Mouse (Mus musculus): ENCODE results near the gene Kcnj9. TPM values are rescaled to one million over a fixed set of nuclear protein-coding genes. Genes with fewer than 3 reads are reported as not detected.
A peak's percentile ranks its signal among the peaks of the same experiment; 100 is the strongest.

Kcnj9 gene
- polyA plus RNA-seq, 1 experiment from 2014 or later = 0.28 TPM

- peaks cover 27% of the 10 kb centered on the region for H3K27me3 ChIP-seq
- no peak overlapping the region for H3K4me2 ChIP-seq (replicated peaks)
- peak; percentile 53; the same call in 1 of the 2 replicates for ATAC-seq (ENCODE audit: insufficient number of reproducible peaks, low FRiP score, low TSS enrichment, low read depth)
- WGBS = 8% methylated on average over 19 of the region's 19 CpGs
- H3K9me3 ChIP-seq (replicated peaks) = no peaks in the 10 kb centered on the region
- H3K36me3 ChIP-seq = no peaks in the 10 kb centered on the region
- H3K9ac ChIP-seq = no peak overlapping the region
- H3K4me1 ChIP-seq = peaks cover 12% of the 10 kb centered on the region
- H3K4me3 ChIP-seq (replicated peaks) = no peak overlapping the region
- no peak overlapping the region for H3K27ac ChIP-seq (replicated peaks)
These were observed 21.0 kb upstream of the Kcnj9 start for GRCm38 (mm10) chr1:172349916-172350812.

DNA sequence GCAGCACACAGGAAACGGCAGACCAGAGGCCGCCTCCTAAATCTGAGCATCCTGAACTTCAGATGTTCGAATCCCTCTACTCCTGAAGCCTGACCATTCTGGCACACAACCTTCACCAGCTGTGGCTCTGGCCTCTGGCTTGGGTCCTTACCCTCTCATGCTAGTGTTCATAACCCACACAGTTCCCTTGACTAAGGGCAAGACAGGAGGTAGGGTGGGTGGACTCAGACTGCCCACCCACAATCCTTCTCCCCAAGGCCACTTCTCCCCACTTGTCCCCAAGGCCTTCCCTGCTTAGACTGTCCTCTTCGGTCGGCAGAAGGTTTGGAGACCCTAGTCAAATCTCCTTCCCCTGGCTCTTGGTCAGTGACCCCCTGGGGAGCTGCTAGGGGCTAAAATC lies 20.4 kb upstream of the Kcnj9 start:
- H3K9me3 ChIP-seq (replicated peaks) = no peaks in the 10 kb centered on the region
- 52% methylated on average over 5 of the region's 5 CpGs for WGBS
- H3K36me3 ChIP-seq = no peaks in the 10 kb centered on the region
- no peak overlapping the region for H3K4me3 ChIP-seq (replicated peaks)
- no peak overlapping the region for H3K4me2 ChIP-seq (replicated peaks)
- H3K9ac ChIP-seq = no peak overlapping the region
- ATAC-seq (ENCODE audit: insufficient number of reproducible peaks, low FRiP score, low TSS enrichment, low read depth) = no peak
- H3K27me3 ChIP-seq = peaks cover 27% of the 10 kb centered on the region
- peaks cover 12% of the 10 kb centered on the region for H3K4me1 ChIP-seq
- H3K27ac ChIP-seq (replicated peaks) = no peak overlapping the region

- 85% methylated on average over 12 of the region's 12 CpGs for WGBS
- no peaks in the 10 kb centered on the region for H3K36me3 ChIP-seq
- H3K27me3 ChIP-seq = peaks cover 29% of the 10 kb centered on the region
- ATAC-seq (ENCODE audit: insufficient number of reproducible peaks, low FRiP score, low TSS enrichment, low read depth) = no peak
- no peak overlapping the region for H3K4me3 ChIP-seq (replicated peaks)
- no peak overlapping the region for H3K4me2 ChIP-seq (replicated peaks)
- no peaks in the 10 kb centered on the region for H3K9me3 ChIP-seq (replicated peaks)
- H3K9ac ChIP-seq = no peak overlapping the region
- H3K27ac ChIP-seq (replicated peaks) = no peak overlapping the region
- peaks cover 12% of the 10 kb centered on the region for H3K4me1 ChIP-seq
These were observed 18.3 kb upstream of the Kcnj9 start for GRCm38 (mm10) chr1:172347382-172347781.

- WGBS = 78% methylated on average over 10 of the region's 10 CpGs
These were observed 17.6 kb upstream of the Kcnj9 start for GRCm38 (mm10) chr1:172346707-172347106.

DNA sequence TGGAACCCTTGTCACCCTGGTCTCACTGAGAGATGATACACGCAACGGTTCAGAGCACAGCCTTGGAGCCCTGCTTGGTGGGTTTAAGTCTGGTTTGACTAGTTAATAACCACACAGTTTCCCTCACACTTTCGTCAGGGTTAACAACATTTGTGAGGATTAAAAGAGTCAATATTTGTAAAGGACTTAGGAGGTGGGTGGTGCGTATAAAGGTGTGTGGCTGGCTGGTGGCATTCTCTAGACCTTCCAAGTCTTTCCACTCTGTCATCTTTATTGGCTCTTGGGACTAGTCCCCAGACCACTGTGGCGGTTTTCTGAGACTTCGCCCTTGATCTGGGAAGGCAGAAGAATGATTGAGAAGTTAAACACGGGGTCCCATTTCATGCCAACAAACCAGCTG lies 15.7 kb upstream of the Kcnj9 start:
- no peak overlapping the region for H3K9ac ChIP-seq
- H3K27ac ChIP-seq (replicated peaks) = no peak overlapping the region
- no peaks in the 10 kb centered on the region for H3K9me3 ChIP-seq (replicated peaks)
- peaks cover 12% of the 10 kb centered on the region for H3K4me1 ChIP-seq
- peaks cover 31% of the 10 kb centered on the region for H3K27me3 ChIP-seq
- no peaks in the 10 kb centered on the region for H3K36me3 ChIP-seq
- no peak overlapping the region for H3K4me3 ChIP-seq (replicated peaks)
- WGBS = 71% methylated on average over 7 of the region's 7 CpGs
- H3K4me2 ChIP-seq (replicated peaks) = no peak overlapping the region
- no peak for ATAC-seq (ENCODE audit: insufficient number of reproducible peaks, low FRiP score, low TSS enrichment, low read depth)

More at GRCm38 (mm10) chr1:172346707-172347106, 17.6 kb upstream of the Kcnj9 start:
- Histone ChIP-seq H3K27me3 (peaks cover 33% of the 10 kb centered on the region), H3K36me3 (no peaks in the 10 kb centered on the region), H3K27ac (replicated peaks) (no peak overlapping the region), H3K4me3 (replicated peaks) (no peak overlapping the region), H3K9ac (no peak overlapping the region), H3K4me1 (peaks cover 12% of the 10 kb centered on the region), H3K9me3 (replicated peaks) (no peaks in the 10 kb centered on the region), H3K4me2 (replicated peaks) (no peak overlapping the region)
- no peak for ATAC-seq (ENCODE audit: insufficient number of reproducible peaks, low FRiP score, low TSS enrichment, low read depth)

DNA sequence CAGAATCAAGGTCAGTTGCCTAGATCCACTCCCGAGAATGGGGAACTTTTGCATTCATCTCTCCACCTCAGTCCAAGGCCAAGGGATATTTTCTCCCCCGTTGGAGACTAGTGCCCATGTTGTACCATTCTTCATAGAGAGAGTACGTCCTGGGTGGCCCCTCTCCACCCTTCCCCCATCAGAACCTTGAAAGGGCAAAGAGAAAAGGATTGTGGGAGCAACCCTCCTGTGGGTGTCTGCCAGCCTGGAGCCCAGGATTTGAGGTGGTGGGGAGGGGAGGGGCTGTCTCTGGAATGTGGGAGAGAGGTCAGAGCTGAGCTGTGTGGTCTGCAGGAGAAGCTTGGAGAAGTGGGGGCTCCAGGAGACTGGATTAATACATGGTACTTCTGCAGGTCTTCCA lies 14.8 kb upstream of the Kcnj9 start:
- Histone ChIP-seq H3K9me3 (replicated peaks) (no peaks in the 10 kb centered on the region), H3K4me2 (replicated peaks) (no peak overlapping the region), H3K27me3 (peaks cover 33% of the 10 kb centered on the region), H3K9ac (no peak overlapping the region), H3K27ac (replicated peaks) (no peak overlapping the region), H3K36me3 (no peaks in the 10 kb centered on the region), H3K4me3 (replicated peaks) (no peak overlapping the region), H3K4me1 (peaks cover 10% of the 10 kb centered on the region)
- 49% methylated on average over 3 of the region's 3 CpGs for WGBS
- no peak for ATAC-seq (ENCODE audit: insufficient number of reproducible peaks, low FRiP score, low TSS enrichment, low read depth)

DNA sequence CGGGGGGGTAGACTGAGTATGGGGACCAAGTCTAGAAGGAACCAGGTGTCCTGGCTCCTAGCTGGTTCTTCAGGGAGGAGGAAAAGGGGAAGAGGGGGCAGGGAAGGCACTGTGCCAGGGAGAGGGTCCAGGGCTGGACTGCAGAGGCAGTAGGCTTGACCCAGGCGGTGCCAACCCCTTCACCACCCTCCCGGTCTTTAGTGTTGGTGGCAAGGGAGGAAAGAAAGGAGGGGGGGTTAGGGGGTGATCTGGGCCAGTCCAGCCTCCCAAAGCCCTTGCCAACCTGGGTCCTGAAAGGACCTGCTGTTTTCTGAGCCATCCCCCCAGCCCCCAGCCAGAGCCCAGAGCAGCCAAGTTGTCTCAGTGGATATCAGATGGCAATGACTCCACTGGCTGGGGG lies 13.6 kb upstream of the Kcnj9 start:
- Histone ChIP-seq H3K36me3 (no peaks in the 10 kb centered on the region), H3K4me3 (replicated peaks) (no peak overlapping the region), H3K27me3 (peaks cover 41% of the 10 kb centered on the region), H3K4me1 (peaks cover 10% of the 10 kb centered on the region), H3K9me3 (replicated peaks) (no peaks in the 10 kb centered on the region), H3K4me2 (replicated peaks) (no peak overlapping the region), H3K9ac (no peak overlapping the region), H3K27ac (replicated peaks) (no peak overlapping the region)
- WGBS = 96% methylated on average over 3 of the region's 3 CpGs
- ATAC-seq (ENCODE audit: insufficient number of reproducible peaks, low FRiP score, low TSS enrichment, low read depth) = 0 out of 2 replicates have a peak, but pooled peaks have one; percentile 20

- Histone ChIP-seq H3K9me3 (replicated peaks) (no peaks in the 10 kb centered on the region), H3K36me3 (no peaks in the 10 kb centered on the region), H3K27ac (replicated peaks) (no peak overlapping the region), H3K4me2 (replicated peaks) (peak overlapping the region; percentile 63), H3K4me1 (peaks cover 10% of the 10 kb centered on the region), H3K9ac (no peak overlapping the region), H3K27me3 (peaks cover 43% of the 10 kb centered on the region), H3K4me3 (replicated peaks) (peak overlapping the region; percentile 41)
- no peak for ATAC-seq (ENCODE audit: insufficient number of reproducible peaks, low FRiP score, low TSS enrichment, low read depth)
- WGBS = 23% methylated on average over 10 of the region's 10 CpGs
These were observed 12.3 kb upstream of the Kcnj9 start for GRCm38 (mm10) chr1:172341386-172341785.

DNA sequence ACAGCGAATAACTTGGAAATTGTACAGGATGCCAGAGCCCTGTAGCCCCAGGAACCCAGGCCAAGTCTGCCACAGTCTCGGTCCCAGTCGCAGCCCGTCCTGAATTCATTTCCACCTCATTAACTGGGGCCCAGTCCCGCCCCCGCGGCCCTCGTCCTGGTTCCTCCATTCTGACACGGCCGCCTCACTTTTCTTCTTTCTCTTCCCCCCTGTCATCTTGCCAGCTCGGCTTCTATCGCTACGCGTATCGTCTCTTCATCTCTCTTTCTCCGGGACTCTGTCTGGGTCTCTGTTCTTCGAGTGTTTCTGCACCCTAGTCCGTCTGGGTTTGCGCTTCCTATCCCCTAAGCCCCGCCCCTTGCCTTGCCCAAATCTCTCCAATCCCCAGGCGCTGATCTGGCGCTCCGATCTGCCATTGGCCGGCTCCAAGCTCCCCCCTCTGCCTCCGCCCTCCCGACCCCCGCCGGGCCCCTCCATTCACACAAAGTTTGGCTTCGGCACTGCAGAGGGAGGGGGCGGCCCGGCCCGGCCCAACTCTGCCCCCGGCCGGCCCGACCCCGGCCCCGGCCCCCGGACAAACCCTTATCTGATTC lies 11.7 kb upstream of the Kcnj9 start, which contains the start of gene Kcnj10:
Gene Kcnj10, plus strand, starts transcription at position 482 of the 593 bp plus-strand sequence.
- no peaks in the 10 kb centered on the region for H3K36me3 ChIP-seq
- no peak within 1 kb of the TSS for H3K9ac ChIP-seq
- H3K27ac ChIP-seq (replicated peaks) = no peak within 1 kb of the TSS
- H3K4me2 ChIP-seq (replicated peaks) = peak within 1 kb of the TSS; percentile 63
- no peaks in the 10 kb centered on the region for H3K9me3 ChIP-seq (replicated peaks)
- WGBS = 2% methylated on average over 34 of the region's 38 CpGs
- H3K27me3 ChIP-seq = peaks cover 44% of the 10 kb centered on the region
- ATAC-seq (ENCODE audit: insufficient number of reproducible peaks, low FRiP score, low TSS enrichment, low read depth) = peak; percentile 79
- peak within 1 kb of the TSS; percentile 41 for H3K4me3 ChIP-seq (replicated peaks)
- H3K4me1 ChIP-seq = peaks cover 10% of the 10 kb centered on the region

GRCm38 (mm10) chr1:172337411-172338185 lies 8.5 kb upstream of the Kcnj9 start:
- no peak overlapping the region for H3K4me3 ChIP-seq (replicated peaks)
- 23% methylated on average over 2 of the region's 2 CpGs for WGBS
- peaks cover 55% of the 10 kb centered on the region for H3K27me3 ChIP-seq

DNA sequence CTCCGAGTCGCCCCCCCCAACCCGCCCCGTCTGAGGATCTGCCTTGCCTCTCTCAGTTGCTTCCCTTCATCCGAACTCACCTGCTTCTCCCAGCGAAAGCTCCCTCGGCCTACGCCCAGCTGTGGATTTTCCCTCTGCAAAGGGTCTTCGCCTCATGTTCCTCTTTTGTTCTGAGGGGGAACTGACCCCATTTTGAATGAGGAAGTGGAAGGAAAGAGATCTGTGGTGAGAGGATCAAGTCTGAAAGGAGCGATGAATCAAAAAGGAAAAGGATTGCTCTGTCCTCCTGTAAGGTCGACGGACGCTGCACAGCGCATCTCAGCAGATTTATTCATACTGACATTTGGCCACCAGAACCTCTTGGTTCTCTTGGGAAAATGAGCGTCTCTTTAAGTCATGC lies 6.7 kb upstream of the Kcnj9 start:
- ATAC-seq (ENCODE audit: insufficient number of reproducible peaks, low FRiP score, low TSS enrichment, low read depth) = no peak
- Histone ChIP-seq H3K36me3 (no peaks in the 10 kb centered on the region), H3K4me3 (replicated peaks) (no peak overlapping the region), H3K4me2 (replicated peaks) (no peak overlapping the region), H3K27ac (replicated peaks) (no peak overlapping the region), H3K9ac (no peak overlapping the region), H3K9me3 (replicated peaks) (no peaks in the 10 kb centered on the region), H3K27me3 (peaks cover 49% of the 10 kb centered on the region), H3K4me1 (peaks cover 5% of the 10 kb centered on the region)
- 74% methylated on average over 15 of the region's 15 CpGs for WGBS

More at GRCm38 (mm10) chr1:172337411-172338185, 8.5 kb upstream of the Kcnj9 start:
- Histone ChIP-seq H3K4me1 (peaks cover 10% of the 10 kb centered on the region), H3K9ac (no peak overlapping the region), H3K9me3 (replicated peaks) (no peaks in the 10 kb centered on the region), H3K27ac (replicated peaks) (no peak overlapping the region), H3K36me3 (no peaks in the 10 kb centered on the region), H3K4me2 (replicated peaks) (no peak overlapping the region)
- no peak for ATAC-seq (ENCODE audit: insufficient number of reproducible peaks, low FRiP score, low TSS enrichment, low read depth)
